Mouse (Mus musculus): Measurements from ENCODE around the gene Ipo4.

DNA sequence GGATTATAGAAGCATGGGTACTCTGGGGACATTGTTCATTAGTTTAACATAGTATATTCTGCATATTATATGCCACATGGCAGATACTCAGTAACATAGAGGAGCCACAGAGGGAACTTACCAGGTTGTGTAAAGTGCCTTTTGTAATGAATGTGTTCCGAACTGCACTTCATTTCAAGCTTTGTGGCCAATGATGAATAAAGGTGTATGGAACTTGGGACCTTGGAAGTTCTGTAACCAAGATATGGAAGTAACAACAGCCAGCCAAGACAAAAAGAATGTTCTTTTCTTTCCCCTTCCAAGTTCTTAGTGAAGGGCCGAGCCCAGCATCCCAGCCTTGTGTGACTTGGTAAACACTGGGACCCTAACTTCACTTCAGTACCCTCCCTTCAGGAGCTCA lies 14.1 kb upstream of the Ipo4 start, which contains the start of gene Tssk4:
- TF ChIP-seq GATA1 (IDR thresholded peaks at IDR 0.05; ENCODE audit: low read length) (no peak), TAL1 (IDR thresholded peaks at IDR 0.05; ENCODE audit: low read length) (no peak)
